Mouse (Mus musculus) ES-Bruce4 (cell line): Measurements from ENCODE around the gene Tcf7l2.

Experiments
- CTCF ChIP-seq: IDR thresholded peaks from one replicate; pipeline ENCODE4 v1.8.1; 2011; ENCODE audit warnings: low read depth, low read length
- POLR2A ChIP-seq: IDR thresholded peaks from one replicate; pipeline ENCODE4 v1.8.1; 2011; ENCODE audit warnings: low read length; ENCODE audit not compliant: insufficient read depth

DNA sequence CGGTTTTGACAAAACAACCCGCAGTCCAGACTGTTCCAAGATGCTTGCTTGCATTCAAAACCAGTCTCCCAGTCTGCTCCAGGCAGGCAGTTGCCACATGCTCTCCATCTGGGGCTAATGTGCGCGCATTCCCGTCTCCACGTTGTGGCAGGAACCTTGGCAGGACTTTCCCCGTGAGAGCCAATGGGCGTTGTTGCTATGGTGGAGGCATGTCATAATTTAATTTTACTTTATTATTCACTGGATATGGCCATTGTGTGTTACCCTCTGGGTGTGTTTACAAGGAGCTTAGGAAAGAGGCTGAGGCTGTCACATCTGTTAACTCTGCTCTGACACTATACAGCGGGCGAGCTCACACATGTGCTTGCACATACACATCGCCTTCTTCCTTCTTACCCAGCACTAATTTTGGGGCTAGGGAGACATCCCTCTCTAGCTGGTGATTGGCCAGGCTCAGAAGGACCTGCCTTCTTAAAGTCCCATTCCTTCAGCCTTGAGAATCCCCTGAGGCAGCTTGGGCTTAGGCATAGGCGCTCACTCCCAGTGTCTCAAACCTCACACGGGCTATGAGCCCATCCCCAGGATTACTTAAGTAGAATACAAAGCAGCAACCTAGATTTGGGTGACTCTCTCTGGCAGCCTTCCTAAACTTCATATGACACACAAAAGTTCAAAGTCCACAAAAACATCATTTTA lies 139.2 kb downstream of the Tcf7l2 start:
- TF ChIP-seq POLR2A (no peak), CTCF (no peak)
